Mouse (Mus musculus) thymus, adult 2 months (tissue): ENCODE data around the gene Pax1. TPM values are rescaled to one million over a fixed set of nuclear protein-coding genes. Genes with fewer than 3 reads are reported as not detected.

Experiments
- DNase-seq: peaks from one replicate; pipeline ENCODE4 v3.0.0; 2021
- H3K27ac ChIP-seq: fragments of 200-500 bp; 2 replicates; pipeline ENCODE4 v1.5.1; 2012; ENCODE audit warnings: low read length, control low read depth; ENCODE audit not compliant: control insufficient read depth, insufficient read depth
- H3K27me3 ChIP-seq: fragments of 200-500 bp; 2 replicates; pipeline ENCODE4 v1.6.1; 2012; ENCODE audit warnings: mild to moderate bottlenecking, low read length, moderate library complexity, mixed read lengths; ENCODE audit not compliant: control insufficient read depth, insufficient read depth
- H3K36me3 ChIP-seq: fragments of 200-500 bp; 2 replicates; pipeline ENCODE4 v1.6.1; 2012; ENCODE audit warnings: mild to moderate bottlenecking, low read length, moderate library complexity; ENCODE audit not compliant: control insufficient read depth, insufficient read depth
- H3K4me1 ChIP-seq: fragments of 200-500 bp; replicated peaks from 2 replicates; pipeline ENCODE4 v1.6.1; 2012; ENCODE audit warnings: low read length; ENCODE audit not compliant: control insufficient read depth, insufficient read depth
- H3K4me3 ChIP-seq: fragments of 200-500 bp; 2 replicates; pipeline ENCODE4 v1.5.1; 2012; ENCODE audit warnings: mild to moderate bottlenecking, low read length, control low read depth, moderate library complexity; ENCODE audit not compliant: control insufficient read depth, insufficient read depth
- CTCF ChIP-seq: fragments of 200-500 bp; IDR thresholded peaks from 2 replicates; pipeline ENCODE4 v1.5.1; 2012; ENCODE audit warnings: mild to moderate bottlenecking, control low read depth, low read length, moderate library complexity, borderline replicate concordance; ENCODE audit not compliant: control insufficient read depth, poor library complexity, insufficient read depth; ENCODE audit errors: extremely low read depth
- POLR2A ChIP-seq: fragments of 200-500 bp; IDR thresholded peaks from 2 replicates; pipeline ENCODE4 v1.6.1; 2012; ENCODE audit warnings: mild to moderate bottlenecking, low read length, control low read depth, moderate library complexity; ENCODE audit not compliant: control insufficient read depth, poor library complexity, insufficient read depth; ENCODE audit errors: extremely low read depth
- WGBS: fragments of 180-500 bp; shearing (Covaris S2); methylation state at CpG from one replicate; pipeline ENCODE4 v1.1.7; 2018; 5-methylcytosine and 5-hydroxymethylcytosine counted together
- polyA plus RNA-seq: library from polyadenylated mRNA; depleted of rRNA; stranded (reverse); fragments of >200 nt; gene quantifications from 2 replicates; pipeline ENCODE4 v1.2.3, GENCODE M21; 2012

Pax1 gene
- polyA plus RNA-seq, 1 experiment, result 92.3 TPM

GRCm38 (mm10) chr2:147364982-147365907 is 3.5 kb downstream of the Pax1 start:
- Histone ChIP-seq H3K27me3 (peaks cover 15% of the 10 kb centered on the region; the same call in 1 of the 2 replicates), H3K36me3 (no peaks in the 10 kb centered on the region), H3K27ac (no peak overlapping the region), H3K4me3 (peak overlapping the region; percentile 9), H3K4me1 (no peaks in the 10 kb centered on the region)
- DNase-seq, result no peak
- WGBS, result 6% methylated on average over 78 of the region's 80 CpGs
- TF ChIP-seq CTCF (no peak), POLR2A (no peak)

- no peak for DNase-seq
- TF ChIP-seq POLR2A, result no peak
- no peak for TF ChIP-seq CTCF
Measured at GRCm38 (mm10) chr2:147365908-147366630, 4.3 kb downstream of the Pax1 start.

GRCm38 (mm10) chr2:147367246-147367820 is 5.6 kb downstream of the Pax1 start:
- peak overlapping the region; percentile 25; the same call in 1 of the 2 replicates for H3K27ac ChIP-seq
- no peaks in the 10 kb centered on the region for H3K4me1 ChIP-seq
- peaks cover 15% of the 10 kb centered on the region; the same call in 1 of the 2 replicates for H3K27me3 ChIP-seq
- H3K36me3 ChIP-seq, result no peaks in the 10 kb centered on the region
- TF ChIP-seq POLR2A, result no peak
- no peak for TF ChIP-seq CTCF
- WGBS, result 16% methylated on average over 12 of the region's 12 CpGs
- DNase-seq, result no peak
- peak overlapping the region; percentile 23; the same call in 1 of the 2 replicates for H3K4me3 ChIP-seq

More at GRCm38 (mm10) chr2:147365908-147366630, 4.3 kb downstream of the Pax1 start:
- Histone ChIP-seq H3K4me3 (peak overlapping the region; percentile 9; the same call in 1 of the 2 replicates), H3K36me3 (no peaks in the 10 kb centered on the region), H3K4me1 (no peaks in the 10 kb centered on the region), H3K27ac (no peak overlapping the region), H3K27me3 (peaks cover 15% of the 10 kb centered on the region; the same call in 1 of the 2 replicates)
- WGBS, result 12% methylated on average over 36 of the region's 36 CpGs

- Histone ChIP-seq H3K27me3 (peaks cover 15% of the 10 kb centered on the region; the same call in 1 of the 2 replicates), H3K4me1 (no peaks in the 10 kb centered on the region), H3K27ac (no peak overlapping the region), H3K36me3 (no peaks in the 10 kb centered on the region), H3K4me3 (peak overlapping the region; percentile 23; the same call in 1 of the 2 replicates)
- TF ChIP-seq POLR2A (no peak), CTCF (no peak)
- no peak for DNase-seq
- 12% methylated on average over 32 of the region's 32 CpGs for WGBS
Measured at GRCm38 (mm10) chr2:147367911-147368591, 6.3 kb downstream of the Pax1 start.

- 4% methylated on average over 9 of the region's 9 CpGs for WGBS
- TF ChIP-seq CTCF (no peak), POLR2A (no peak)
- H3K4me3 ChIP-seq, result no peak overlapping the region
Measured at GRCm38 (mm10) chr2:147369561-147369960, 7.8 kb downstream of the Pax1 start.

More at GRCm38 (mm10) chr2:147369561-147369960, 7.8 kb downstream of the Pax1 start:
- H3K27me3 ChIP-seq, result peaks cover 10% of the 10 kb centered on the region; the same call in 1 of the 2 replicates
- no peak for DNase-seq
- H3K36me3 ChIP-seq, result no peaks in the 10 kb centered on the region
- H3K4me1 ChIP-seq, result no peaks in the 10 kb centered on the region
- H3K27ac ChIP-seq, result no peak overlapping the region
